Mouse (Mus musculus): ENCODE measurements around the gene Eif4h. TPM values are rescaled to one million over a fixed set of nuclear protein-coding genes. Genes with fewer than 3 reads are reported as not detected.
A peak's percentile ranks its signal among the peaks of the same experiment; 100 is the strongest.

Eif4h gene
- polyA plus RNA-seq, 1 experiment = 112 TPM

DNA sequence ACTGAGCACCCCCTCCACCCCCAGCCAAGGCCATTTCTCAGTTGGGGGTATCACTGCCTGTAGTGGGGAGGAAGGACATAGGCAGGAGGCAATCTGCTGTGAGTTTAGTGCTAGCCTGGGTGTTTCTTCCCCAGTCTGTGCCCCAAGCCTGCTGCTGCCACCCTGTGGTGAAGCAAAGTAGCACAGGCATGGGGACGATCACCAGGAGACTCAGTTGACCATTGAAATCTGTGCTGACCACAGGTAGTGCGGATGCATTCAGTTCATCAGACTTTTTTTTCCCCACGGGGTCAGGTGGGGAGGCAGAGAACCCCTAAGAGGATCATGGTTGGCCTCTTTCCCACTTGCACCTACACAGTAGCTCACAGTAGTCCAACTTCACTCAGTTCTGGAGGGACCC lies 22.2 kb downstream of the Eif4h start:
- peak; percentile 76 for TF ChIP-seq CTCF (IDR thresholded peaks at IDR 0.05; ENCODE audit: insufficient read depth, low read depth, low read length)
- TF ChIP-seq POLR2A (IDR thresholded peaks at IDR 0.05; ENCODE audit: insufficient read depth, low read depth, low read length) = no peak
- no peak overlapping the region for H3K4me3 ChIP-seq (ENCODE audit: insufficient read depth, low read depth, low read length)
- no peak overlapping the region for H3K27ac ChIP-seq (ENCODE audit: insufficient read depth, low read depth, low read length)
- WGBS = 48% methylated on average over 3 of the region's 3 CpGs
- H3K4me1 ChIP-seq (ENCODE audit: control insufficient read depth, insufficient read depth, low read length) = peaks cover 18% of the 10 kb centered on the region

DNA sequence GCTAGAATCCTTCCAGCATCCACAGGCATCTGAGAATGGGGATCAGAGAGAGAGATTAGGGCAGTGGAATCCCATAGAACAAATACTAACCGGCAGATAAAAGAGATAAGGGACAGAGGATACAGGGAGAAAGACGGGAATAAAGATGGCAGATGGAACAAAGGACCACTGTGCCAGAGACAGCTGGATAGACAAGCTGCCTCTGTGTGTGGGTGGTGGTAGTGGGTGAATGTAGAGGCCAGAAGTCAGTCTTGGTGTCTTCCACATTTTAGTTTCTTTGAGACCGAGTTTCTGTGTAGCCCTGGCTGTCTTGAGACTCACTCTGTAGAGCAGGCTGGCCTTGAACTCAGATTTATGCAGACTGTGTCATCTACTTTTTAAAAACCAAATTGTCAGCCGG lies 23.5 kb downstream of the Eif4h start:
- TF ChIP-seq POLR2A (IDR thresholded peaks at IDR 0.05; ENCODE audit: insufficient read depth, low read depth, low read length) = no peak
- TF ChIP-seq CTCF (IDR thresholded peaks at IDR 0.05; ENCODE audit: insufficient read depth, low read depth, low read length) = no peak
- Histone ChIP-seq H3K4me1 (ENCODE audit: control insufficient read depth, insufficient read depth, low read length) (peaks cover 25% of the 10 kb centered on the region), H3K4me3 (ENCODE audit: insufficient read depth, low read depth, low read length) (no peak overlapping the region), H3K27ac (ENCODE audit: insufficient read depth, low read depth, low read length) (0 out of 2 replicates have a peak overlapping the region, but pooled peaks have one; percentile 12)
- WGBS = 66% methylated on average over 4 of the region's 4 CpGs

DNA sequence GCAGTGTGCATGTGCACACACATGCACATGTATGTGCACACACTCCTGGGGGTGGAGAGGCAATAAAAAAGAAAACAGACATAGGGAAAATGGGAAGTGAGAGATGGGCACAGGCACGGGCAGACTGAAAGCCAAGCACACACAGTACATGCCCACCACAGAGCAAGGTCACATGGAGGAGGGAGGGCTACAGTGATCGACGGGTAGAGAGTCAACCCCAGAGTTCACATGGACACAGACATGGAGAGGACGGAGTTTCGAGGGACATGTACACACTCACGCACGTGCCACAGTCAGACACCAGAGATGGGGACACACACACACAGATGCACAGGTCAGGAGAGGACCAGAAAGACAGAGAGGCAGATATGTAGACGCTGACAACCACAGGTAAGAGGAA lies 23.9 kb downstream of the Eif4h start:
- peaks cover 21% of the 10 kb centered on the region for H3K4me1 ChIP-seq (ENCODE audit: control insufficient read depth, insufficient read depth, low read length)
- no peak overlapping the region for H3K4me3 ChIP-seq (ENCODE audit: insufficient read depth, low read depth, low read length)
- peak overlapping the region; percentile 12; the same call in 1 of the 2 replicates for H3K27ac ChIP-seq (ENCODE audit: insufficient read depth, low read depth, low read length)
- no peak for TF ChIP-seq POLR2A (IDR thresholded peaks at IDR 0.05; ENCODE audit: insufficient read depth, low read depth, low read length)
- no peak for TF ChIP-seq CTCF (IDR thresholded peaks at IDR 0.05; ENCODE audit: insufficient read depth, low read depth, low read length)
- WGBS = 83% methylated on average over 8 of the region's 8 CpGs

GRCm38 (mm10) chr5:134614802-134615201 lies 24.5 kb downstream of the Eif4h start, which contains the start of gene Lat2:
Gene Lat2 (minus strand): TSS chr5:134615025.
- WGBS = 70% methylated on average over 7 of the region's 7 CpGs
- TF ChIP-seq CTCF (IDR thresholded peaks at IDR 0.05; ENCODE audit: insufficient read depth, low read depth, low read length) (no peak), POLR2A (IDR thresholded peaks at IDR 0.05; ENCODE audit: insufficient read depth, low read depth, low read length) (no peak)
- H3K4me3 ChIP-seq (ENCODE audit: insufficient read depth, low read depth, low read length) = no peak within 1 kb of the TSS
- H3K27ac ChIP-seq (ENCODE audit: insufficient read depth, low read depth, low read length) = peak within 1 kb of the TSS; percentile 12; the same call in 1 of the 2 replicates
- H3K4me1 ChIP-seq (ENCODE audit: control insufficient read depth, insufficient read depth, low read length) = peaks cover 18% of the 10 kb centered on the region

DNA sequence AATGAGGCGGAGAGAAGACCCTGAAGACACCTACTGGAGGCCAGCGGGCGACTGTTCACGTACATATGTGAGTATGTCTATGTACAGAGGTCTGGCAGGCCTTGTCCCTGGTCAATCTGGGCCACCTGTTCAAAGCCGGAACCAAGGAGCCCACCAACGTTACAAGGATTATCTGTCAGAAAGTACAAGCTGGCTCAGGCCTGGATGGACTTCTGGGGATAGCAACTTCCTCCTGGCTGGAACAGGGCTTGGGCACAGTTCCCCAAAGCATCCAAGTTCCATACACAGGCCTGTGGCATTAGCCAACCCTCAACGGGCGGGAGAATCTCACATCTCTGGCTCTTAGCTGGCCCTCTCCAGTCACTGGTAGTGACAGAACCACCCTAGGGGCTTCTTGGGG lies 25.0 kb downstream of the Eif4h start:
- TF ChIP-seq POLR2A (IDR thresholded peaks at IDR 0.05; ENCODE audit: insufficient read depth, low read depth, low read length) (no peak), CTCF (IDR thresholded peaks at IDR 0.05; ENCODE audit: insufficient read depth, low read depth, low read length) (no peak)
- Histone ChIP-seq H3K4me3 (ENCODE audit: insufficient read depth, low read depth, low read length) (no peak overlapping the region), H3K4me1 (ENCODE audit: control insufficient read depth, insufficient read depth, low read length) (peaks cover 18% of the 10 kb centered on the region), H3K27ac (ENCODE audit: insufficient read depth, low read depth, low read length) (no peak overlapping the region)
- WGBS = 90% methylated on average over 8 of the region's 8 CpGs

DNA sequence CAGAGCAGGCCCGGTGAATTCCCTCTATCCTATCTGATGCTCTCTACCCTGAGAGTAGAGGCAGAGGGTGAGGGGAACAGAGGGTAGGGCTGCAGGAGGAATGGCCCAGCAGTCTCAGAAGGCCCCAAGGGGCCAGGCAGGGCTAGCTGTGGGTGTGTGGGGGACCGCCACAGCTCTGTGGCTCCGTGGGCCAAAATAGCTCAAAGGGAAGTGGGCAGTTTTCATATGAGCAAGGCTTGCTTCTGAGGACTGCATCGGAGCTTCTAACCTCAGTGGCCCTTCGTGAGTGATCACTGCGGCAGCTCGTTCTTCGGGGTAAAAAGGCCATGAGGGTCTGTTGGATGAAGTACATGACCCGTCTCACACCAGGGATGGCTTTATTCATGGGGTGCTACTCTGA lies 25.6 kb downstream of the Eif4h start:
- Histone ChIP-seq H3K4me1 (ENCODE audit: control insufficient read depth, insufficient read depth, low read length) (peaks cover 18% of the 10 kb centered on the region), H3K4me3 (ENCODE audit: insufficient read depth, low read depth, low read length) (no peak overlapping the region), H3K27ac (ENCODE audit: insufficient read depth, low read depth, low read length) (no peak overlapping the region)
- WGBS = 83% methylated on average over 9 of the region's 9 CpGs
- TF ChIP-seq CTCF (IDR thresholded peaks at IDR 0.05; ENCODE audit: insufficient read depth, low read depth, low read length) (no peak), POLR2A (IDR thresholded peaks at IDR 0.05; ENCODE audit: insufficient read depth, low read depth, low read length) (no peak)

GRCm38 (mm10) chr5:134611810-134612521 lies 27.3 kb downstream of the Eif4h start:
- H3K4me1 ChIP-seq (ENCODE audit: control insufficient read depth, insufficient read depth, low read length) = peaks cover 18% of the 10 kb centered on the region
- WGBS = 72% methylated on average over 8 of the region's 8 CpGs
- TF ChIP-seq CTCF (IDR thresholded peaks at IDR 0.05; ENCODE audit: insufficient read depth, low read depth, low read length) (no peak), POLR2A (IDR thresholded peaks at IDR 0.05; ENCODE audit: insufficient read depth, low read depth, low read length) (no peak)
- H3K4me3 ChIP-seq (ENCODE audit: insufficient read depth, low read depth, low read length) = no peak overlapping the region
- no peak overlapping the region for H3K27ac ChIP-seq (ENCODE audit: insufficient read depth, low read depth, low read length)

DNA sequence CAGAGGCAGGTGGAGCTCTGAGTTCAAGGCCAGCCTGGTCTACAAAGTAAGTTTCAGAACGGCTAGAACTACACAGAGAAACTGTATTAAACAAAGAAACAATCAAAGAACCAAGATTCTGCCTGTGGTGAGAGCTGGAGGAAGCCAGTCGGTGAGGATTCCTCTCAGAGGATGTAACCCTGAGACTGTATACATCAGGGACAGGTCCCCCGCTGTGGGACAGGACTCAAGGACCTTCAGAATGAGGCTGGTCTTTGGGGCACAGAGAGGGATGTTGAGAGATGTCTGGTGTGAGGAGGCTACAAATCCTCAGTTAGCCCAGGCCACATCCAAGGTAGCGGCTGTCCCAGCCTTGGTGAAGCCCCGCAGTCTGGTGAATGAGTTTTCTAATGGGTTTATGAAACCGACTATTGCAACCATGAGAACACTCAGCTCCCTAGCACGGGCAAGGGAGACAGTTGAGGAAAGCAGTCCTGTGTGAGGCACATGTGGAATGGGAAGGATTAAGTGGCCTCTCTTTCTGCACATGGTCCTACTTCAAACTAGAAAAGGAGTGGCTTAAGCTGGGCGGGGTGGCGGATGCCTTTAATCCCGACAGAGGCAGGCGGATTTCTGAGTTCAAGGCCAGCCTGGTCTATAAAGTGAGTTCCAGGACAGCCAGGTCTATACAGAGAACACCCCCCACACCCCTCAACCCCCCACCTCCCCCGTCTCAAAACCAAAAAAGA lies 29.2 kb downstream of the Eif4h start:
- TF ChIP-seq CTCF (IDR thresholded peaks at IDR 0.05; ENCODE audit: insufficient read depth, low read depth, low read length) = no peak
- no peak for TF ChIP-seq POLR2A (IDR thresholded peaks at IDR 0.05; ENCODE audit: insufficient read depth, low read depth, low read length)
- WGBS = 84% methylated on average over 12 of the region's 12 CpGs
- H3K27ac ChIP-seq (ENCODE audit: insufficient read depth, low read depth, low read length) = no peak overlapping the region
- H3K4me1 ChIP-seq (ENCODE audit: control insufficient read depth, insufficient read depth, low read length) = peaks cover 15% of the 10 kb centered on the region
- H3K4me3 ChIP-seq (ENCODE audit: insufficient read depth, low read depth, low read length) = no peak overlapping the region

DNA sequence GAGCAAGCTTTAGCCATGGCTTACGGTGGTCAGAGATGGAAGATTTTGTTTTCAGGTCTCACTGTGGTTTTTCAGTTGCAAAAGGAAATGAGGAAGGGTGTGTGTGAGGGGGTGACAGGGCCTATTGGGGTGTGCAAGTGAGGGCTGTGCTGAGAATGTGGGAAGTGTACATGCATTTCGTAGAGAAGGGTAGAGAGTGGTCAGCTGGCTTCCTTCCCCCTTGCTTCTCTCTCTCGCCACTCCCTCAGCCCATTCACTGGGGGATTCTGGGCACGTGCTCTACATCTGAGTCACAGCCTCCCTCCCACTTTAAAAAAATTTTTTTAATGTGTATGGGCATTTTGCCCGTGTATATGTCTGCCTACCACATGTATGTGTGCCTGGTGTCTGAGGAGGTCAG lies 32.2 kb downstream of the Eif4h start:
- Histone ChIP-seq H3K4me1 (ENCODE audit: control insufficient read depth, insufficient read depth, low read length) (peaks cover 7% of the 10 kb centered on the region), H3K27ac (ENCODE audit: insufficient read depth, low read depth, low read length) (no peak overlapping the region), H3K4me3 (ENCODE audit: insufficient read depth, low read depth, low read length) (no peak overlapping the region)
- TF ChIP-seq CTCF (IDR thresholded peaks at IDR 0.05; ENCODE audit: insufficient read depth, low read depth, low read length) (no peak), POLR2A (IDR thresholded peaks at IDR 0.05; ENCODE audit: insufficient read depth, low read depth, low read length) (no peak)
- WGBS = 68% methylated on average over 5 of the region's 5 CpGs
